Mouse (Mus musculus) kidney, embryonic 16.5 days (tissue): Measurements from ENCODE around the gene Cacna2d3. TPM values are rescaled to one million over a fixed set of nuclear protein-coding genes. Genes with fewer than 3 reads are reported as not detected.

Experiments
- ATAC-seq: fragments of 200-750 bp; cut with Nextera tagmentation; 2 replicates; pipeline ENCODE4 v1.8.0; 2017; ENCODE audit warnings: moderate TSS enrichment; ENCODE audit not compliant: low FRiP score, low TSS enrichment
- H3K27ac ChIP-seq: fragments of 300-500 bp; sonication (generic); 2 replicates; pipeline ENCODE4 v1.5.1; 2014; ENCODE audit warnings: low read length
- H3K27me3 ChIP-seq: fragments of 300-500 bp; sonication (generic); 2 replicates; pipeline ENCODE4 v1.6.1; 2014; ENCODE audit warnings: low read length, control low read depth, mixed read lengths; ENCODE audit not compliant: insufficient read depth
- H3K36me3 ChIP-seq: fragments of 300-500 bp; sonication (generic); 2 replicates; pipeline ENCODE4 v1.6.1; 2014; ENCODE audit warnings: low read length, control low read depth, mixed read lengths; ENCODE audit not compliant: insufficient read depth
- H3K4me1 ChIP-seq: fragments of 300-500 bp; sonication (generic); 2 replicates; pipeline ENCODE4 v1.6.1; 2014; ENCODE audit warnings: low read length, control low read depth, mixed read lengths; ENCODE audit not compliant: insufficient read depth
- H3K4me2 ChIP-seq: fragments of 300-500 bp; sonication (generic); replicated peaks from 2 replicates; pipeline ENCODE4 v1.6.1; 2014; ENCODE audit warnings: low read depth, low read length
- H3K4me3 ChIP-seq: fragments of 300-500 bp; sonication (generic); 2 replicates; pipeline ENCODE4 v1.5.1; 2014; ENCODE audit warnings: mild to moderate bottlenecking, low read length
- H3K9ac ChIP-seq: fragments of 300-500 bp; sonication (generic); replicated peaks from 2 replicates; pipeline ENCODE4 v1.6.1; 2014; ENCODE audit warnings: low read length
- H3K9me3 ChIP-seq: fragments of 300-500 bp; sonication (generic); 2 replicates; pipeline ENCODE4 v1.6.1; 2016; ENCODE audit warnings: low read length, control low read depth
- whole genome bisulfite sequencing: fragments of 180-500 bp; shearing (Covaris S2); extraction: QIAGEN DNeasy Blood & Tissue Kit; methylation state at CpG from one replicate; pipeline ENCODE4 v1.1.7; 2014; 5-methylcytosine and 5-hydroxymethylcytosine counted together
- polyA plus RNA-seq: library from polyadenylated mRNA; unstranded; fragments of >200 nt; fragmentation: Nextera tagmentation; extraction: Ambion mirVana; gene quantifications from 2 replicates; pipeline ENCODE4 v1.2.1, GENCODE M21; 2015

The Cacna2d3 gene
- polyA plus RNA-seq, 1 experiment from 2014 or later: 2.8 TPM

DNA sequence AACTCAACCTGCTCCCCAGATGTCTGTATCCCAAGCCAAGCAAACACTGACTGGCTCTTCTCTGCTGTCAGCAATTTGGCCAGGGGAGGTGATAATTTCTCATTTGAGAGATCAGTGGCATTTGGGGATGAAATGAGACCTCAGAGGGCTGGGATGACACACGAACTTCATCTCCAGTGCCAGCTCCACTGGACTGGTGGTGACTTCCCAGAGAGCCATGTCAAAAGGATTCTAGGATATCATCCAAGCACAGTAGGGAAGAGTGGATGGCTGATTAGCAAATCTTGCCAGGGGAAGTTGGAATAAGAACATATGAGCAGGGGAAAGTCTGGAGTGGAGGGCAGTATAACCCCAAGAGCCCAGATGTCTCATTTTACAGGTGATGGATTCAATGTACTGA lies 143.9 kb downstream of the Cacna2d3 start:
- WGBS: 68% methylated on average over 1 of the region's 1 CpGs
- Histone ChIP-seq H3K36me3 (no peaks in the 10 kb centered on the region), H3K4me2 (no peak overlapping the region), H3K9ac (no peak overlapping the region), H3K27ac (no peak overlapping the region), H3K9me3 (no peaks in the 10 kb centered on the region), H3K4me3 (no peak overlapping the region), H3K27me3 (no peaks in the 10 kb centered on the region), H3K4me1 (no peaks in the 10 kb centered on the region)
- no peak for ATAC-seq

DNA sequence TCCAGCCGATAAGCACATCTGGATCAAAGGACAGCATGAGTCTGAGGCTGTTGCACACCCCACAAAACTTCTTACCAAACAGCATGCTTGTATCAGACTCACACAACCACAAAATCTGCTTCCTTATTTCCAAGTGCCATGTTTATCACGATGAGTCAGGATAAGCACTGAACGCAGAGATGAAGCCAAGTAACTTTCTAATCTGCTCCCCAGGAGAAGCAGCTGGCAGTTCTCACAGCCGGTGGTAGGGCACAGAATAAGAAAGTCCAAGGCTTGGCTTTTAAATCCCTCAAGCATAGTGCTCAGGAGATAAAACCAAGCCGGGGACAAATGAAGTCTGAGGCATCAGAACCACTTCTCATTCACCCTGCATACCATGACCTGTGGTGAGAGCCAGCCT lies 146.1 kb downstream of the Cacna2d3 start:
- Histone ChIP-seq H3K27ac (no peak overlapping the region), H3K36me3 (no peaks in the 10 kb centered on the region), H3K27me3 (no peaks in the 10 kb centered on the region), H3K4me1 (no peaks in the 10 kb centered on the region), H3K4me2 (no peak overlapping the region), H3K9ac (no peak overlapping the region), H3K4me3 (no peak overlapping the region), H3K9me3 (no peaks in the 10 kb centered on the region)
- ATAC-seq: no peak
- 65% methylated on average over 5 of the region's 5 CpGs for WGBS

DNA sequence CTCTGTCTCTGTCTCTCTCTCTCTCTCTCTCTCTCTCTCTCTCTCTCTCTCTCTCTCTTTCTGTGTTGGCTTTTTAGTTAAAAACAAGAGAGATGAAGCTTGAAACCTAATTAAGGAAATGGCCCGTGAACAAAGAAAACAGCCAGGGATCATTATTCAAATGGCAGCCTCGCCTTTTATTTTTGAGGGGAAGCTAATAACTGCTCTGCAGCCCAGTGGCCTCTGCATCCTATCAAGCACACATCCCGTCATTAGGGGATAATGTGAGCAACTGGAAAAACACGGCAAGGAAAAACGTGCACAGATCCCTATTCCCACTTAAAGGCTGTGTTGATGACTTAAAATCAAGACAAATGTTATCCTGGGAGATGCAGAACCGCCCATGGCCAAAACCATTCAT lies 159.0 kb downstream of the Cacna2d3 start:
- Histone ChIP-seq H3K36me3 (no peaks in the 10 kb centered on the region), H3K27ac (no peak overlapping the region), H3K4me3 (no peak overlapping the region), H3K27me3 (no peaks in the 10 kb centered on the region), H3K4me2 (no peak overlapping the region), H3K9me3 (no peaks in the 10 kb centered on the region), H3K9ac (no peak overlapping the region), H3K4me1 (peaks cover 6% of the 10 kb centered on the region; the same call in 1 of the 2 replicates)
- 7% methylated on average over 6 of the region's 6 CpGs for WGBS
- no peak for ATAC-seq

DNA sequence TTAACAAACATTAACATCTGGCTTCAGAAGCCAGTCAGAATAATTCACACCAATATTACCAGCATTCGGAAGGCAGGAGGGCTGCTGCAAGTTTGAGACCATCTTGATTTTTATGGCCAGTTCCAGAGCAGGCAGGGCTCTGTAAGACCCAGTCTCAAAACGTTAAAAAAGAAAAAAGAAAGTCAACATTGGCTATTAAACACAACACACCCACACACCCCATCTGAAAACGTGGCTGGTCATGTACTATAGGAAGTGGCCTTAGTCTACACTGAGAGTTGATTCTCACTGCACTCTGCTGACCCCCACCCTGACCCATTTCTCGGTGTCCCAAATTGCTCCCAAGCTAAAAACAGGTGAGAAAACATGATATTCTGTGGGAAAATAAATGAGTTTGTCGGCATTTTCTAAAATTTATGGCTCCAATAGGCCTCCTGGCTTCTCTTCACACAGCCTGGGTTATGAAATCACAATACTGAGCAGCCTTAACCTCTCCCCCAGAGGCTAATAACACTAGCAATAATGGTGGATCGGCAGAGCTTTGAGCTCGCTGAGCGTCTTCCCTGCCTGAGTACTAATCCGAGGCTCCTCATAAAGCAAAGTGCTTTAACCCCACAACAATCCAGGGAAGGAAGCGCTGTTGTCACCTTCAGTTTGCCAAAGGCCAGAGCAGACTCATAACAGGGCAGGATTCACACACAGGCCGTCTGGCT lies 160.4 kb downstream of the Cacna2d3 start:
- Histone ChIP-seq H3K4me2 (no peak overlapping the region), H3K9ac (no peak overlapping the region), H3K27me3 (no peaks in the 10 kb centered on the region), H3K27ac (no peak overlapping the region), H3K4me1 (peaks cover 6% of the 10 kb centered on the region; the same call in 1 of the 2 replicates), H3K9me3 (no peaks in the 10 kb centered on the region), H3K4me3 (no peak overlapping the region), H3K36me3 (no peaks in the 10 kb centered on the region)
- WGBS: 29% methylated on average over 11 of the region's 11 CpGs
- ATAC-seq: no peak

DNA sequence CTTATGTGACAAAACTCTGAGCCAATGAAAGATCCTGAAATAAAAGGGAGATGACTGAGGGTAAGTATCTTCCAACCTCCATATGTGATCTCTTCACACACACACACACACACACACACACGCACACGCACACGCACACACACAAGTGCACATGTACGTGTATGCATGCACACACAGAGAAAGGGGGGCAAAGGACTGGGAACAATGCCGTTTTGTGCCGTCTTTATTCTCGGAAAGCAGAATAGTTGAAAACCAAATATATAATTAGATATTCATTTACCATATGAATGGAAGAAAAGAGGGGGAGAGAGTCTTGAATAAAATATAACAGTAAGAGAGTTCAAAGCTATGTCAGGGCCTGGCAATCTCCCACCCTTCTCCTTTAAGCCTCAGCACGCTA lies 163.2 kb downstream of the Cacna2d3 start:
- WGBS: 86% methylated on average over 8 of the region's 8 CpGs
- no peak overlapping the region for H3K27ac ChIP-seq
- no peaks in the 10 kb centered on the region for H3K9me3 ChIP-seq
- H3K9ac ChIP-seq: no peak overlapping the region
- no peaks in the 10 kb centered on the region for H3K36me3 ChIP-seq
- H3K4me3 ChIP-seq: no peak overlapping the region
- no peak for ATAC-seq
- H3K4me2 ChIP-seq: no peak overlapping the region
- peaks cover 6% of the 10 kb centered on the region; the same call in 1 of the 2 replicates for H3K4me1 ChIP-seq
- no peaks in the 10 kb centered on the region for H3K27me3 ChIP-seq

DNA sequence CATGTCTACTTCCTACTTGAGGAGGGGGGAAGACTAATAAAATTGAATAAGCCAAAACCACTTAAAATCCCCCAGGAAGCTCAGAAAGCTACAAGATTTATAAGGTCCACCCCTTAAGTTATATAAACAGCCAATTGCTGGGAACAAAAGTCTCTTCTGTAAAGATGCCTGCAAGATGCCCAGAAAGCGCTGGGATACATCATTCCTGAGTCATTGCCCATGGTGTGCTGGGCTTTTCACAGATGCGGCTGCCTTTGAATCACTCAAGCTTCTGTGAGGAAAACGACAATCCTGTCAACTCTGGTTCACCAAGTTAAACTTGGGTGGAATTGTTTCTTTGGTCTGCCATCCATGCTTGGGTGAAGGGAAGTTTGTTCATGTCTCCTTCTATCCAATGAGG lies 165.5 kb downstream of the Cacna2d3 start:
- no peaks in the 10 kb centered on the region for H3K27me3 ChIP-seq
- no peaks in the 10 kb centered on the region for H3K36me3 ChIP-seq
- no peaks in the 10 kb centered on the region for H3K9me3 ChIP-seq
- no peak overlapping the region for H3K4me3 ChIP-seq
- no peak for ATAC-seq
- H3K27ac ChIP-seq: no peak overlapping the region
- no peak overlapping the region for H3K9ac ChIP-seq
- H3K4me1 ChIP-seq: no peaks in the 10 kb centered on the region
- no peak overlapping the region for H3K4me2 ChIP-seq
- 88% methylated on average over 3 of the region's 3 CpGs for WGBS

DNA sequence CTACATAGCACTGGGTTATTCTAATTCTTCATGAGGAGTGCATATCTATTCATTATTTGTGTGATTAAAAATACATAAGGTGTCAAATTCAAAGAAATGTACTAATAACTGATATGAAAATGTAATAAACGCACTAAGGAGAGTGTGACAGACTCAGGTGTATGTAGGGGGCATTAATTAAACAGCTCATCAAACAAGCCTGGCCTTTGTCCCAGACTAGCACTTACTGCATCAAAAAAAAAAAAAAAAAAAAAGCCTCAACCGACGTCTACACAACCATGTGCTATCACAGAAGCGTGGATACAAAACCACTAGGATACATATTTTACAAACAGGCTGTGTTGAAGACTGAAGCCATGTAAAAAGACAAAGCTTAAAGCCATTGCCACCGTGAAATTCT lies 169.2 kb downstream of the Cacna2d3 start:
- H3K27me3 ChIP-seq: no peaks in the 10 kb centered on the region
- 89% methylated on average over 5 of the region's 5 CpGs for WGBS
- no peak overlapping the region for H3K4me2 ChIP-seq
- no peak overlapping the region for H3K27ac ChIP-seq
- no peak overlapping the region for H3K9ac ChIP-seq
- H3K36me3 ChIP-seq: no peaks in the 10 kb centered on the region
- ATAC-seq: no peak
- no peaks in the 10 kb centered on the region for H3K4me1 ChIP-seq
- H3K9me3 ChIP-seq: no peaks in the 10 kb centered on the region
- H3K4me3 ChIP-seq: no peak overlapping the region

DNA sequence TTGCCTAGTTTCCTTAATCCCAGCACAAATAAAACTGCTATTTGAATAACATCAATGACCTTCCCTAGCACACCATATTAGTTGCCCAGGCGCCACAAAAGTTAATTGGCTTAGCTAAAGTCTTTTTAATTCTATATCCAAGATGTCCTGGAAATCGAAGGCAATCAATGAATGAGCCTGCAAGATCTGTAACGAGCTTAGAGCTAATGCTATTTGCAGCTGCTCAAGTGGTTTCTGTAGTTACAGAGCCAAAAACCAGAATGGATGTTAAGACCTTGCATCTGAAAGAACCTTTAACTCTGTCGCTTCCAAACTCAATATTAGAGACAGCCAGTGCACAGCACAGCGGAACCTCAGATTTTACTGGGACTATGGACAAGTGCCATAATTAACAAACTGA lies 173.0 kb downstream of the Cacna2d3 start:
- H3K9me3 ChIP-seq: no peaks in the 10 kb centered on the region
- H3K36me3 ChIP-seq: no peaks in the 10 kb centered on the region
- no peaks in the 10 kb centered on the region for H3K27me3 ChIP-seq
- ATAC-seq: no peak
- no peaks in the 10 kb centered on the region for H3K4me1 ChIP-seq
- no peak overlapping the region for H3K27ac ChIP-seq
- WGBS: 83% methylated on average over 5 of the region's 5 CpGs
- H3K9ac ChIP-seq: no peak overlapping the region
- no peak overlapping the region for H3K4me2 ChIP-seq
- no peak overlapping the region for H3K4me3 ChIP-seq

DNA sequence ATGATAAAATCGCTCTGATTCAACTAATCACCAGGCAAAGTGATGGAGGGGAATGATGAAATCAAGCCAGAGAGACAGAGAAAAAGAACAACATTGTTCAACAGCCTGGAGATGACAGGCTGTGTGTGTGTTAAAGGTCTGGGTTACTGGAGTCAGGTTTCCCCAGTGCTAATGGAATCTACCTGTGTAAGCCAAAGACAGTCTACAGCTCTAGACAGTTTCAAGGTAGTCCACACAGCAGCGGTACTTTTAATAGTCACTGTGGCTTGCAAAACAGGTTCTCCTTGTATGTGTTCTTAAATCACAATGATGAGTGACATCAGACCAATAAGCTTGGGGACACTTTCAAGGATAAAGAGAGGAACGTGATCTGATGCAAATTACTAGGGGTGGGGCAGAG lies 191.1 kb downstream of the Cacna2d3 start:
- peaks cover 4% of the 10 kb centered on the region; the same call in 1 of the 2 replicates for H3K9me3 ChIP-seq
- no peaks in the 10 kb centered on the region for H3K4me1 ChIP-seq
- H3K4me2 ChIP-seq: no peak overlapping the region
- 68% methylated on average over 3 of the region's 3 CpGs for WGBS
- H3K9ac ChIP-seq: no peak overlapping the region
- no peaks in the 10 kb centered on the region for H3K36me3 ChIP-seq
- H3K27ac ChIP-seq: no peak overlapping the region
- ATAC-seq: no peak
- H3K4me3 ChIP-seq: no peak overlapping the region
- no peaks in the 10 kb centered on the region for H3K27me3 ChIP-seq

DNA sequence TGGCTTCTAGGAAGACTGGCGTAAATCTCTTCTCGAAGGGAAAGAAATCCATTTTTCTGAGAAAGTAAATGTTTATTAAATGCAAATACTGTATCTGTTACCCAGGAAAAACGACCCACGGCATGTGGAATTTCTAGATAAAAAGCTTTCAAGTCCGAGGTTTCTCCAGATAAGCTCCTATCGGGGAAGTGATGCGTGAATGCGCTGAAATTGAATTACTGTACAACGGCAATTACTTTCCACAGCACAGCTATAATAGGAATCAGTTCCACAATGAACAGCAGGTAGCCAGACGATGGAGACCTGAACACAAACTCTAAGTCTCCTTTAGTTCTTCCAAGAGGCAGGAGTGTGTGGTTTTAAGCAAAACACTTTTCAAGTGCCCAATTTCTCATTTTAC lies 193.0 kb downstream of the Cacna2d3 start:
- Histone ChIP-seq H3K27ac (no peak overlapping the region), H3K9ac (no peak overlapping the region), H3K9me3 (peaks cover 4% of the 10 kb centered on the region; the same call in 1 of the 2 replicates), H3K4me2 (no peak overlapping the region), H3K4me1 (no peaks in the 10 kb centered on the region), H3K36me3 (no peaks in the 10 kb centered on the region), H3K27me3 (no peaks in the 10 kb centered on the region), H3K4me3 (no peak overlapping the region)
- 69% methylated on average over 10 of the region's 10 CpGs for WGBS
- no peak for ATAC-seq
